Mouse (Mus musculus): ENCODE data around the gene C1s1.

The C1s1 gene

GRCm38 (mm10) chr6:124511936-124512335 lies 30.2 kb downstream of the C1s1 start:
- DNase-seq (ENCODE audit: low read depth), result peak; percentile 20

DNA sequence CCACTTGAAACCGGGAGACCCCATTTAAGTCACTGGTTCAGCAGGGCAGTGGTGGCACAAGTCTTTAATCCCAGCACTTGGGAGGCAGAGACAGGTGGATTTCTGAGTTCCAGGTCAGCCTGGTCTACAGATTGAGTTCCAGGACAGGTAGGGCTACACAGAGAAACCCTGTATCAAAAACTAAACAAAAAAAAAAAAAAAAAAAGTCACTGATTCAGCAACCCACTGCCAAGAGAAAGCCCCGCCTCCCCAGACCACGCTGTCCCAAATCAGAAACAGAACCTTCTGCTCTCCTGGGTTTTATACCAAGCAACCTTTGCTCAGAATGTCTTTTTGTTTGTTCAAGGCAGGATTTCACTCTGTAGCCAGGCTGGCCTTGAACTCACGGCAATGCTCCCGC lies 33.0 kb downstream of the C1s1 start:
- DNase-seq (ENCODE audit: low read depth), result peak; percentile 35

- DNase-seq (ENCODE audit: low read depth), result no peak
Observed at GRCm38 (mm10) chr6:124508292-124508691, 33.9 kb downstream of the C1s1 start.

- no peak for DNase-seq (ENCODE audit: low read depth)
Observed at GRCm38 (mm10) chr6:124506991-124507390, 35.2 kb downstream of the C1s1 start.

DNA sequence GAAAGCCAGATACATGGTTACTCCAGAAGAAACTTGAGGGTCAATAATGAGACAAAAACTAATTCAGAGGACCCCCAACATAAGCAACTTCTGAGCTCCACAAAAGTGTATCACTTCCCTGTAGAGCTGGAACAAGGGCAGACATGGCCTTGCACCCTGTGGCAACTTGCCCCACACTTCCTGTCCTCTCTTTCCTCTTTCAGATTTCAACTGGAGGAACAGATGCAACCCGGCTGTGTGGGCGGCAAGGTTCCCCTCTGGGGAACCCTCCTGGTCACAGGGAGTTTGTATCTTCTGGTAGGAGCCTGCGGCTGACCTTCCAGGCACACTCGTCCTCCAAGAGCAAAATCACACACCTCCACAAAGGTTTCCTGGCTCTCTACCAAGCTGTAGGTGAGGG lies 37.1 kb downstream of the C1s1 start:
- DNase-seq (ENCODE audit: low read depth), result no peak

GRCm38 (mm10) chr6:124502021-124502420 lies 40.1 kb downstream of the C1s1 start:
- DNase-seq (ENCODE audit: low read depth), result no peak

DNA sequence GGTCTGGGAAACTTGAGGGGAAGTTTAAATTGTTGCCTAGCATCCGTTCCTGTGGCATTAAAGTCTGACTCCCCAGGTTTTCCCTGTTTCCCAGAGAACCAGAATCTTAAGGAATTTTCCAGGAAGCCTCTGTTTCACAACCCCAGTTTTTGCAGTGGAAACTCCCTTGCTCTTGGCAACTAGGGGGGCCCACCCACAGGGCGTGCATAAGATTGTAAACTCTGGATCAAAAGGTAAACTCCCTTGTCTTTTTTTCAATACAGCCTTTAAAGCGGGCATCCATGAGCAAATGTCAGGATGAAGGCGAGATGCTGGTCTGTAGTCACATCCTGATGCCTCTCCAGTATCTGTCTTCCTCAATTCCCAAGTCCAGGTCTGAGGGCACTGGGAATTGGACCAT lies 40.7 kb downstream of the C1s1 start:
- peak; percentile 84 for DNase-seq (ENCODE audit: low read depth)

- DNase-seq (ENCODE audit: low read depth), result no peak
Observed at GRCm38 (mm10) chr6:124499914-124500566, 42.1 kb downstream of the C1s1 start.

- DNase-seq (ENCODE audit: low read depth), result no peak
Observed at GRCm38 (mm10) chr6:124496054-124496453, 46.1 kb downstream of the C1s1 start.

DNA sequence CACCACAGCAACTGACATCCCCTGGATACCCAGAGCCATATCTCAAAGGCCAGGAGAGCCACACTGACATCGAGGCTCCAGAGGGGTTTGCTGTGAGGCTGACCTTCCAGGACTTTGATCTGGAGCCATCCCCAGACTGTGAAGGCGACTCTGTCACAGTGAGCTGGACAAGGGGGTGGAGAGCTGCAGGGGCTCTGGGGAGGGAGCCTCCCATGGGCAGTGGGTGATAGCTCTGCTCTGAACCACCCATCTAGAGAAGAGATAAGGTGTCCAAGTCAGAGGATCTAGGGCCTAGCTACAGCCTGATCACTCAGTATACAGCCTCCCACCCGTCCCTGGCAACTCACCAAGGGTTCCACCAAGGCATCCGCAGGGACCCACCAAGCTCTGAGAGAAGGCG lies 48.3 kb downstream of the C1s1 start:
- peak; percentile 28 for DNase-seq (ENCODE audit: low read depth)

DNA sequence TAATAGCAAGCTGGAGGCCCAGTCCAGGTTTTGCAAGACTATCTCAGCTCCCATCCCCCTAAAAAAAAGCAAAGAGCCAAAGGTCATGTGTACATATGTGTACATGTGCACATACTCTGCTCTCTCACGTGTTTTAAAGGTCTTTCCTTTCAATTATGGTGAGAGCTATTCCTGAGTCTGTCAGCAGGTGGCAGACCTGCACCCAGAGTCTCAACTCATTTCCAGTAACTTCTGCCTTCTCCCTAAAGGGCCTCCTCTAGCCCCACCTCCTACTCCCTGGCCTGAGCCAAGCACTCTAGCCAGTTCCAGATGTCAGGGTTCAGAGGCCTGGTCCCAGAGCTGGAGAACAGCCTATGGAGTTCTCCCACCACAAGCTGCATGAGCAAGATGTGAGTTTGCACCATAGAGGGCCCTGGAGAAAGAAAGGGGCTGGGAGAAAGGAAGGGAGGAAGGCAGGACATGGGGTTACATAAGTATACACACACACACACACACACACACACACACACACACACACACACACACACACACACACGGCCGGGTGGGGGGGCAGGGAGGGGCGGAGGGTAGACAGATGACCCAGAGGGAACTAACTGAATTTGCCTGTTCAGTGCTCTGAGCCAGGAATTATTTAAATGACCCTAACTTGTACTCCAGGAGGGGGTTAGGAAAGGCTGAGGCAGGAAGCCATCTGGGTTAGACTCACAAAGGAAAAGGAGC lies 49.2 kb downstream of the C1s1 start, which contains the start of gene C1rl:
TSS of gene C1rl (plus strand) at position 272 of the 720 bp plus-strand sequence.
- peak; percentile 99 for DNase-seq (ENCODE audit: low read depth)

DNA sequence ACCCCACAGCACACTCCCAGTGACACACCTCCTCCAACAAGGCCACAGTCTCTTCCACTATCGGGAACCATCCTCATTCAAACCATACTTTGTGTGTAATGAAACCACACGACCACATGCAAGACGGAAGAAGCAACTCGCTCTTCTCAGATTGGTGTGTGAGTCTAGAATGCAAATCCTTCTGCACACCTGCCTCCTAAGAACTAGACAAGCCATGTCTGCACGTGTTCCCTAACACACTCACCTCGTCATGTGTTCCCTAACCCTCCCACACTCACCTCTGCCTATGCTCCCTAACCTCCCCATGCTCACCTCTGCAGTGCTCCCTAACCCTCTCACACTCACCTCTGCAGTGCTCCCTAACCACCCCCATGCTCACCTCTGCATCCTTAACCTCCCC lies 50.7 kb downstream of the C1s1 start:
- no peak for DNase-seq (ENCODE audit: low read depth)

DNA sequence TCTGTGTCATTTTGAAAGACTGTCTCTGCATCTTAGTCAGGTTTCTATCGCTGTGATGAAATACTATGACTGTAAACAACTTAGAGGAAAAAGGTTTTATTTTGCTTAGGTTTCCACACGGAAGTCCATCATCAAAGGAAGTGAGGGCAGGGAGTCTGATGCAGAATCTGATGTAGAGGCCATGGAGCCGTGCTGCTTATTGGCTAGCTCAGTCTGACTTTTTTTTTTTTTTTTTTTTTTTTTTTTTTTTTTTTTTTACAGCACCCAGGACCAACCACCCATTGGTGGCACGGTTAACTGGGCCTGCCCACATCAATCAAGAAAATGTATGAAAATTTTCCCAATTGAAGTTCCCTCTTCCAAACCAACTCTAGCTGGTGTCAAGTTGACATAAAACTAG lies 53.2 kb downstream of the C1s1 start:
- no peak for DNase-seq (ENCODE audit: low read depth)

GRCm38 (mm10) chr6:124487509-124487908 lies 54.6 kb downstream of the C1s1 start:
- peak; percentile 52 for DNase-seq (ENCODE audit: low read depth)

- DNase-seq (ENCODE audit: low read depth), result no peak
Observed at GRCm38 (mm10) chr6:124485414-124486144, 56.6 kb downstream of the C1s1 start.

- peak; percentile 95 for DNase-seq (ENCODE audit: low read depth)
Observed at GRCm38 (mm10) chr6:124484851-124485250, 57.3 kb downstream of the C1s1 start.

DNA sequence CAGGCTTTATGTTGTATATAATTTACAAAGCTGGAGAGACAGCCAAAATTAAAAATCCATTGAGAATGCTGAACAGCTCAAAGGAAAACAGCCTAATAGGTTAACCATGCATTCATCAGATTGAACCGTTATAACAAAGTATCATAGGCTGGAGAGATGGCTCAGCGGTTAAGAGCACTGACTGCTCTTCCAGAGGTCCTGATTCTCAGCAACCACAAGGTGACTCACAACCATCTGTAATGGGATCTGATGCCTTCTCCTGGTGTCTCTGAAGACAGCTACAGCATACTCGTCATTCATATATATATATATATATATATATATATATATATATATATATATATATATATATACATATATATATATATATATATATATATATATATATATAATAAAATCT lies 58.3 kb downstream of the C1s1 start:
- DNase-seq (ENCODE audit: low read depth), result peak; percentile 60

- DNase-seq (ENCODE audit: low read depth), result peak; percentile 81
Observed at GRCm38 (mm10) chr6:124481571-124481970, 60.6 kb downstream of the C1s1 start.

Measured in NIH3T3 (cell line).